Mouse (Mus musculus) embryonic facial prominence, embryonic 15.5 days (tissue): Measurements from ENCODE around the gene Ift20. TPM values are rescaled to one million over a fixed set of nuclear protein-coding genes. Genes with fewer than 3 reads are reported as not detected.
"Not testable (repeated sequence)": the region's sequence is repeated elsewhere in the genome, so short reads cannot be mapped to it uniquely, and the experiment has no call there.

Source experiments
- ATAC-seq: fragments of 200-750 bp; cut with Nextera tagmentation; 2 replicates; pipeline ENCODE4 v1.8.0; 2017; ENCODE audit warnings: low read depth, moderate TSS enrichment; ENCODE audit not compliant: insufficient number of reproducible peaks, low FRiP score, low TSS enrichment
- H3K27ac ChIP-seq: fragments of 300-500 bp; sonication (generic); replicated peaks from 2 replicates; pipeline ENCODE4 v1.5.1; 2015; ENCODE audit warnings: mild to moderate bottlenecking, inconsistent platforms
- H3K27me3 ChIP-seq: fragments of 300-500 bp; sonication (generic); 2 replicates; pipeline ENCODE4 v1.6.1; 2015; ENCODE audit warnings: inconsistent platforms
- H3K36me3 ChIP-seq: fragments of 300-500 bp; sonication (generic); 2 replicates; pipeline ENCODE4 v1.6.1; 2015; ENCODE audit warnings: mild to moderate bottlenecking, inconsistent platforms
- H3K4me1 ChIP-seq: fragments of 300-500 bp; sonication (generic); 2 replicates; pipeline ENCODE4 v1.6.1; 2015; ENCODE audit warnings: inconsistent platforms
- H3K4me2 ChIP-seq: fragments of 300-500 bp; sonication (generic); replicated peaks from 2 replicates; pipeline ENCODE4 v1.6.1; 2015; ENCODE audit warnings: mild to moderate bottlenecking, inconsistent platforms
- H3K4me3 ChIP-seq: fragments of 300-500 bp; sonication (generic); replicated peaks from 2 replicates; pipeline ENCODE4 v1.5.1; 2015; ENCODE audit warnings: mild to moderate bottlenecking, inconsistent platforms
- H3K9ac ChIP-seq: fragments of 300-500 bp; sonication (generic); 2 replicates; pipeline ENCODE4 v1.6.1; 2015; ENCODE audit warnings: inconsistent platforms
- H3K9me3 ChIP-seq: fragments of 300-500 bp; sonication (generic); replicated peaks from 2 replicates; pipeline ENCODE4 v1.6.1; 2016; ENCODE audit warnings: inconsistent platforms
- WGBS: fragments of 180-500 bp; shearing (Covaris S2); methylation state at CpG from one replicate; pipeline ENCODE4 v1.1.7; 2015; 5-methylcytosine and 5-hydroxymethylcytosine counted together
- polyA plus RNA-seq: library from polyadenylated mRNA; unstranded; fragments of >200 nt; fragmentation: Nextera tagmentation; extraction: Ambion mirVana; gene quantifications from 2 replicates; pipeline ENCODE4 v1.2.1, GENCODE M21; 2015

The Ift20 gene
- polyA plus RNA-seq, 1 experiment from 2014 or later = 187 TPM

- H3K27ac ChIP-seq = no peak overlapping the region
- no peak overlapping the region for H3K4me2 ChIP-seq
- 67% methylated on average over 2 of the region's 2 CpGs for WGBS
- no peak overlapping the region for H3K4me3 ChIP-seq
- no peaks in the 10 kb centered on the region for H3K4me1 ChIP-seq
- ATAC-seq = no peak
- H3K36me3 ChIP-seq = peaks cover 97% of the 10 kb centered on the region
- H3K27me3 ChIP-seq = no peaks in the 10 kb centered on the region
- H3K9me3 ChIP-seq = no peaks in the 10 kb centered on the region
- no peak overlapping the region for H3K9ac ChIP-seq
Observed at GRCm38 (mm10) chr11:78524838-78525237, 11.3 kb upstream of the Ift20 start.

GRCm38 (mm10) chr11:78528714-78529113, 7.4 kb upstream of the Ift20 start:
- H3K4me3 ChIP-seq = no peak overlapping the region
- no peaks in the 10 kb centered on the region for H3K27me3 ChIP-seq
- H3K36me3 ChIP-seq = peaks cover 66% of the 10 kb centered on the region
- no peak for ATAC-seq
- H3K4me1 ChIP-seq = no peaks in the 10 kb centered on the region
- H3K4me2 ChIP-seq = no peak overlapping the region
- H3K27ac ChIP-seq = no peak overlapping the region
- no peak overlapping the region for H3K9ac ChIP-seq
- 80% methylated on average over 9 of the region's 9 CpGs for WGBS
- H3K9me3 ChIP-seq = no peaks in the 10 kb centered on the region

- H3K4me3 ChIP-seq = no peak overlapping the region
- 87% methylated on average over 12 of the region's 12 CpGs for WGBS
- no peaks in the 10 kb centered on the region for H3K9me3 ChIP-seq
- ATAC-seq = no peak
- peaks cover 8% of the 10 kb centered on the region for H3K4me1 ChIP-seq
- H3K36me3 ChIP-seq = peaks cover 53% of the 10 kb centered on the region
- H3K27ac ChIP-seq = no peak overlapping the region
- H3K4me2 ChIP-seq = no peak overlapping the region
- H3K9ac ChIP-seq = no peak overlapping the region
- no peaks in the 10 kb centered on the region for H3K27me3 ChIP-seq
Observed at GRCm38 (mm10) chr11:78530001-78530400, 6.2 kb upstream of the Ift20 start.

GRCm38 (mm10) chr11:78531046-78531445, 5.1 kb upstream of the Ift20 start:
- Histone ChIP-seq H3K27me3 (no peaks in the 10 kb centered on the region), H3K4me1 (peaks cover 13% of the 10 kb centered on the region), H3K4me3 (no peak overlapping the region), H3K4me2 (no peak overlapping the region), H3K9me3 (no peaks in the 10 kb centered on the region), H3K36me3 (peaks cover 42% of the 10 kb centered on the region), H3K9ac (no peak overlapping the region), H3K27ac (0 out of 2 replicates have a peak overlapping the region, but pooled peaks have one; percentile 7)
- ATAC-seq = no peak
- 64% methylated on average over 6 of the region's 6 CpGs for WGBS

GRCm38 (mm10) chr11:78531515-78531914, 4.6 kb upstream of the Ift20 start:
- H3K36me3 ChIP-seq = peaks cover 38% of the 10 kb centered on the region
- peaks cover 13% of the 10 kb centered on the region for H3K4me1 ChIP-seq
- 94% methylated on average over 10 of the region's 10 CpGs for WGBS
- not testable (repeated sequence) for H3K27ac ChIP-seq, ATAC-seq, H3K27me3 ChIP-seq, H3K9ac ChIP-seq, H3K4me3 ChIP-seq, H3K9me3 ChIP-seq, H3K4me2 ChIP-seq

GRCm38 (mm10) chr11:78534516-78534915, 1.6 kb upstream of the Ift20 start:
- no peak for ATAC-seq
- H3K9me3 ChIP-seq = no peaks in the 10 kb centered on the region
- no peak overlapping the region for H3K9ac ChIP-seq
- peaks cover 31% of the 10 kb centered on the region for H3K4me1 ChIP-seq
- no peaks in the 10 kb centered on the region for H3K27me3 ChIP-seq
- 79% methylated on average over 4 of the region's 4 CpGs for WGBS
- peak overlapping the region; percentile 94 for H3K4me3 ChIP-seq
- peaks cover 19% of the 10 kb centered on the region for H3K36me3 ChIP-seq
- H3K4me2 ChIP-seq = peak overlapping the region; percentile 82
- no peak overlapping the region for H3K27ac ChIP-seq

- peak overlapping the region; percentile 82 for H3K4me2 ChIP-seq
- peak; percentile 49 for ATAC-seq
- peak overlapping the region; percentile 94 for H3K4me3 ChIP-seq
- no peaks in the 10 kb centered on the region for H3K9me3 ChIP-seq
- H3K4me1 ChIP-seq = peaks cover 31% of the 10 kb centered on the region
- WGBS = under 1% methylated on average over 23 of the region's 23 CpGs
- no peaks in the 10 kb centered on the region for H3K27me3 ChIP-seq
- peak overlapping the region; percentile 85 for H3K9ac ChIP-seq
- peaks cover 20% of the 10 kb centered on the region for H3K36me3 ChIP-seq
- H3K27ac ChIP-seq = peak overlapping the region; percentile 98
Observed at GRCm38 (mm10) chr11:78535376-78536079, 633 bp upstream of the Ift20 start.

GRCm38 (mm10) chr11:78536690-78537084, 526 bp downstream of the Ift20 start:
- no peak for ATAC-seq
- Histone ChIP-seq H3K27me3 (no peaks in the 10 kb centered on the region), H3K27ac (peak overlapping the region; percentile 96), H3K9ac (peak overlapping the region; percentile 81), H3K4me3 (peak overlapping the region; percentile 94), H3K9me3 (no peaks in the 10 kb centered on the region), H3K4me1 (peaks cover 31% of the 10 kb centered on the region), H3K36me3 (peaks cover 30% of the 10 kb centered on the region), H3K4me2 (peak overlapping the region; percentile 82)
- 1% methylated on average over 14 of the region's 14 CpGs for WGBS

- no peak for ATAC-seq
- WGBS = 64% methylated on average over 3 of the region's 3 CpGs
Observed at GRCm38 (mm10) chr11:78540358-78540757, 4.2 kb downstream of the Ift20 start.

GRCm38 (mm10) chr11:78544449-78545111, 8.4 kb downstream of the Ift20 start:
- WGBS = 91% methylated on average over 7 of the region's 7 CpGs
- peaks cover 14% of the 10 kb centered on the region for H3K4me1 ChIP-seq
- H3K4me2 ChIP-seq = no peak overlapping the region
- H3K36me3 ChIP-seq = peaks cover 45% of the 10 kb centered on the region
- H3K27ac ChIP-seq = no peak overlapping the region
- H3K27me3 ChIP-seq = no peaks in the 10 kb centered on the region
- H3K9ac ChIP-seq = no peak overlapping the region
- no peak overlapping the region for H3K4me3 ChIP-seq
- no peak for ATAC-seq
- H3K9me3 ChIP-seq = no peaks in the 10 kb centered on the region

More at GRCm38 (mm10) chr11:78540358-78540757, 4.2 kb downstream of the Ift20 start:
- Histone ChIP-seq H3K9me3 (no peaks in the 10 kb centered on the region), H3K36me3 (peaks cover 52% of the 10 kb centered on the region), H3K4me1 (peaks cover 19% of the 10 kb centered on the region), H3K4me3 (no peak overlapping the region), H3K4me2 (no peak overlapping the region), H3K27ac (peak overlapping the region; percentile 67; the same call in 1 of the 2 replicates), H3K27me3 (no peaks in the 10 kb centered on the region), H3K9ac (no peak overlapping the region)

GRCm38 (mm10) chr11:78545181-78545580, 9.0 kb downstream of the Ift20 start:
- Histone ChIP-seq H3K27ac (no peak overlapping the region), H3K9ac (no peak overlapping the region), H3K4me1 (peaks cover 17% of the 10 kb centered on the region), H3K9me3 (no peaks in the 10 kb centered on the region), H3K36me3 (peaks cover 39% of the 10 kb centered on the region), H3K27me3 (no peaks in the 10 kb centered on the region), H3K4me3 (no peak overlapping the region), H3K4me2 (no peak overlapping the region)
- no peak for ATAC-seq
- 64% methylated on average over 8 of the region's 8 CpGs for WGBS
